Mouse (Mus musculus) granulocyte monocyte progenitor cell, adult 5-6 weeks (primary cell): Measurements from ENCODE around the gene Rdx. TPM values are rescaled to one million over a fixed set of nuclear protein-coding genes. Genes with fewer than 3 reads are reported as not detected.
"Not testable (repeated sequence)": the region's sequence is repeated elsewhere in the genome, so short reads cannot be mapped to it uniquely, and the experiment has no call there.

Source experiments
- ATAC-seq: replicated peaks from 2 replicates; pipeline ENCODE4 v1.8.0; 2016; ENCODE audit warnings: mild to moderate bottlenecking, moderate TSS enrichment, inconsistent platforms; ENCODE audit not compliant: poor library complexity, severe bottlenecking
- total RNA-seq, 2 experiments: library from RNA; stranded (forward) in 1 of 2; stranded (reverse) in 1 of 2; fragments of 200-712, 200-1000 nt in 1 of 2; fragments of >200 nt in 1 of 2; fragmentation: Nextera tagmentation in 1 of 2; gene quantifications; 2 replicates each; pipeline ENCODE4 v1.2.3; 2014 to 2017

Rdx gene
- total RNA-seq, 2 experiments from 2014 or later: 76.5 to 178 TPM

- ATAC-seq: no peak
These were observed 3.4 kb downstream of the Rdx start for GRCm38 (mm10) chr9:52050361-52050760.

GRCm38 (mm10) chr9:52052221-52052620 lies 5.2 kb downstream of the Rdx start:
- ATAC-seq: no peak

- ATAC-seq: no peak
These were observed 8.3 kb downstream of the Rdx start for GRCm38 (mm10) chr9:52055313-52055712.

GRCm38 (mm10) chr9:52059788-52060187 lies 12.8 kb downstream of the Rdx start:
- ATAC-seq: no peak

GRCm38 (mm10) chr9:52070052-52070451 lies 23.1 kb downstream of the Rdx start:
- ATAC-seq: no peak

DNA sequence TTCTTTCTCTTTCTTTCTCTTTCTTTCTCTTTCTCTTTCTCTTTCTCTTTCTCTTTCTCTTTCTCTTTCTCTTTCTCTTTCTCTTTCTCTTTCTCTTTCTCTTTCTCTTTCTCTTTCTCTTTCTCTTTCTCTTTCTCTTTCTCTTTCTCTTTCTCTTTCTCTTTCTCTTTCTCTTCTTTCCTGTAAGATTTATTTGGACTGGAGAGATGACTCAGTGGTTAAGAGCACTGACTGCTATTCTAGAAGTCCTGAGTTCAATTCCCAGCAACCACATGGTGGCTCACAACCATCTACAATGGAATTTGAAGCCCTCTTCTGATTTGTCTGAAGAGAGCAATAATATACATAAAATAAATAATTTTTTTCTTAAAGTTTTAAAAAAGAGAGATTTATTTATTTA lies 24.4 kb downstream of the Rdx start:
- not testable (repeated sequence) for ATAC-seq

GRCm38 (mm10) chr9:52072202-52072601 lies 25.2 kb downstream of the Rdx start:
- no peak for ATAC-seq

- no peak for ATAC-seq
These were observed 29.1 kb downstream of the Rdx start for GRCm38 (mm10) chr9:52076089-52076488.

GRCm38 (mm10) chr9:52077692-52078091 lies 30.7 kb downstream of the Rdx start:
- no peak for ATAC-seq

DNA sequence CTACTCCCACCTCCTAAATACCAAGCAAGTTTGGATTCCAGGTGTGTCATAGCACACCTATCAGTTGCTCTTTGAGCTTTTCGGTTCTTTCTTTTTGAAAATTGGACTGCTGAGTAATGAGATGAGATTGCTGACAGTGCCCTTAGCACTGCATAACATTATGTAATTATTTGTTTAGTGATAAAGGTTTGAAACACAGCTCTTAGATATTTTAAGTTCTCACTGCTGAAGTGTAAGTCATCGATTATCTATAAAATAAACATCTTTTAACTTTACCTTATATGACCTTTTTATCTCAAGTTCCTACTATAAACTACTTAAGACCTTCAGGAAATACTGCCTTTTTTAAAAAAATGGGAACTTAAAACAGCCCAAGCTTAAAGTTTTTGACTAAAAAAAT lies 35.0 kb downstream of the Rdx start:
- no peak for ATAC-seq

DNA sequence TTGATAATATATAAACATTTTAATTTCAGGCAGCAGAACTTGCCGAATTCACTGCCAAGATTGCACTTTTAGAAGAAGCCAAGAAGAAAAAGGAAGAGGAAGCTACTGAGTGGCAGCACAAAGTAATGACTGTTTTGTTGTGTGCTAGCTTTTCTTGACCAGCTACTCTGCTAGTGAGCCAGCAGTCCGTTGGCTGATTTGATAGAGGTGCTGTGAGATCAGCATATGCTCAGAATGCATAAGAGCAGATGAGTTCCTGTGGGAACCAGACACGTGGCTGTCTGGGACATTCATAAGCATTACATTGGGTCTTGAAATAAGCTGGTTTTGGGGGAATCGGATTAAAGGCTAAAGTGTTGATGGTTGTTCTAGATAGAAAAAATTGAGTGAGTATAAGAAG lies 35.4 kb downstream of the Rdx start:
- no peak for ATAC-seq

- peak; percentile 43 for ATAC-seq
These were observed 44.8 kb downstream of the Rdx start for GRCm38 (mm10) chr9:52091752-52092151.

DNA sequence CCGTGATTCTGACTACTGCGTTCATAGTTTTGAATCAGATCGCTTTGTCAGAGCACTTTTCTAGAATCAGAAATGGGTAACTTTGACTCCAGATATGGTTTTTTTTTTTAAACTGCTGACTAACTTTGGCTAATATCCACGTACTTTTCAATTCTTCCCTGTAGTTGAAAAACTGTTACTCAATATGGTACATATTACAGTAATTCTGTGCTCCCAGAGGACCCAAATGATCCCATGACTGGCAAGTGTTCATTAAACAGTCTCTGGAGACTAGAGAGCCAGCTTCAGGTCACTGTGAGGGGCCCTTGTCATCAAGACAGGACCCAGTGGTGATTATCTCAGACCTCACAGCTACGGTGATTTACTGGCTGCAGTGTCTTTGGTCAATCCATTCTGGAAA lies 45.3 kb downstream of the Rdx start:
- ATAC-seq: no peak

DNA sequence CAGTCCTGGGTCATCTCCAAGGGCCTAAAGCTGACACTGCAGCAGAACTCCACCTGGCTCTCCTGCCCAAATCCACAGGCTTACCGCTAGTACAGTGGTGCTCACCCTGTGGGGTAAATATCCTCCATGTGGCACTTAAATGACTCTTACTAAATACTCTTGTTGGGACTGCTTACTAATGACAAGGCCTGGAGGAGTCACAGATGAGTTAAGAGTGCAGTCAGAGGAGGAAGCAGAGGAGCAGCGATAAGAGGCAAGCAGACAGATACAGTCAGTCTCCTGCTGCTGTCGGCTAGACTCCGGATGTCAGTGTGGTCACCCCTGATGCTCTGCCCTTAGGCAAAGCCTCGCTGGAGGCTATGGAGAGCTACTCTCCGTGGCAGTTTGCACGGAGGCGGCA lies 46.1 kb downstream of the Rdx start:
- ATAC-seq: peak; percentile 10

DNA sequence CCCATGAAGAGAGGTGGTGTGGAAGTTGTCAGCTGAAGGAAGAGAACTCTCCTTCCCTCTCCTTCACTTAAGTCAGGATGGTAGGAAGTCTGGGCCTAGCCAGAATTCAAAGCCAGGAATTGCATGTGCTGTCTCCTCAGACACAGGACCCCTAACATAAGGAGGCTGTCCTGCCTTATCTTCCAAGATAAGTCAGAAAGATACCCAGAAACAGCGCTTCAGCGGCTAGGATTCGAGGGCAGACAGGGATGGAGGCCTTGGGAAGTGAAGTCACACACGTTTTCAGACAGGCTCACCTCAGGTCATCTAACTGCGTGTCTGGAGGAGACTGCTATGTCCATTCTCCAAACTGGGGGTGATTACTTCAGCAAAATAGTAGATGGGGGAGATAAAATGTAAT lies 47.0 kb downstream of the Rdx start:
- no peak for ATAC-seq

DNA sequence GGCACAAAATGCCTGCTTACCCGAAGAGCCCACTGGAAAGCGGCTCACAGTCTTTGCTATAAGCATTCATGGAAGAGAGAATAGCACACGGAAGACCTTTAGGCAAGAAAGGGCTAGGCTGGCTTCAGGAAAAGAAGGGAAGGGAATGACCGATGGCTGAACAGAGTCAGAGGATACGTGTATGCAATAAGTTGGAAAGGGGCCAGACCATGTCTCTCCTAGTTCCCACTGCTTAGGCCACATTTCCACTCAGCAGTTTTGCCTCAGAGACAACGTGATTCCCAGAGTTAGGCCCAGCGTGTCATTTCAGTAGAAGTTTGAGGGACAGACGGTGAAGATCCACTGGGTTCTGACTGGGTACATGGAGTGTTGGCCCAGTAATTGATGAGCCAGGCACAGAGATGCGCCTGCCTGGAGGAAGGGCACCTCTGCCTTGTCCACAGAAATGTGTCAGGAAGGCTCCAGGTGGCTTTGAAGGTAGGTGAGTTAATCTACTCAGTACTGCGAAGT lies 47.6 kb downstream of the Rdx start:
- no peak for ATAC-seq

GRCm38 (mm10) chr9:52095666-52096065 lies 48.7 kb downstream of the Rdx start:
- ATAC-seq: 0 out of 2 replicates have a peak, but pooled peaks have one; percentile 28

- ATAC-seq: no peak
These were observed 50.4 kb downstream of the Rdx start for GRCm38 (mm10) chr9:52097386-52097785.

DNA sequence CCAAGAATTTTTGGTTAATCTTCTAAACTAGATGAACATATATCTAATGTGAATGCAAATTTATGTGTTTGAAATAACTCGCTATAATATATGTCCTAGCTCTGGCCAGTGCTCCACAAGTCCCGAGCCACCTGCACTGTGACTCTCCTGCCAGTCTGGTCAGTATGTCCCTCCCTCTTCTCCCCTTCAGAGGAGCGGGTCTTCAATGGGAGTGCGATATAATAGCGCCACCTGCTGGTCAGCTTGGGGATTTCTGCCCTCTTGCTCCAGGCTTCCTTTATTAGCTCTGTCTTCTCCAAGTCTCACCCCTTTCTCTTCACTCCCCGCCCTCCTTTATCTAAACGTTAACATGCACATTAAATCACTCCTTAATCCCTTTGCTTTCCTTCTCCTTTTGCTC lies 51.6 kb downstream of the Rdx start:
- ATAC-seq: peak; percentile 88

DNA sequence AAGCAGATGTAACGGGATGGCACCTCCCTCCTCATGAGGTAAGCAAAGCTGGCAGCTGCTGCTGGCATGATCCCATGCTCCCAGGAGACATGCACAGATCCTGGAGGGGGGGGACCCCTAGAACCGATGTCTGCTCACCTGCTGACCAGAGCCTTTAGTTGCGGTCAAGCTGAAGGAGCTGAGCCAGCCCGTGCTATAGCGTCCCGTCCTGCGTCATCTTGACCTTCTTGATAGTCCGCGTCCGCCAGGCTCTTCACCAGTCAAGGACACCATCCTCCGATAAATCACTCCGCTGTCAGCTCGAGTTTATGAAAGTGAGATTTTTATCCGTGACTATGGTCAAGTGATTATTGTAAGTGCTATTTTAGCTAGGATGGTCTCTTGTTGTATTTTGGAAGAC lies 53.5 kb downstream of the Rdx start:
- ATAC-seq: no peak

DNA sequence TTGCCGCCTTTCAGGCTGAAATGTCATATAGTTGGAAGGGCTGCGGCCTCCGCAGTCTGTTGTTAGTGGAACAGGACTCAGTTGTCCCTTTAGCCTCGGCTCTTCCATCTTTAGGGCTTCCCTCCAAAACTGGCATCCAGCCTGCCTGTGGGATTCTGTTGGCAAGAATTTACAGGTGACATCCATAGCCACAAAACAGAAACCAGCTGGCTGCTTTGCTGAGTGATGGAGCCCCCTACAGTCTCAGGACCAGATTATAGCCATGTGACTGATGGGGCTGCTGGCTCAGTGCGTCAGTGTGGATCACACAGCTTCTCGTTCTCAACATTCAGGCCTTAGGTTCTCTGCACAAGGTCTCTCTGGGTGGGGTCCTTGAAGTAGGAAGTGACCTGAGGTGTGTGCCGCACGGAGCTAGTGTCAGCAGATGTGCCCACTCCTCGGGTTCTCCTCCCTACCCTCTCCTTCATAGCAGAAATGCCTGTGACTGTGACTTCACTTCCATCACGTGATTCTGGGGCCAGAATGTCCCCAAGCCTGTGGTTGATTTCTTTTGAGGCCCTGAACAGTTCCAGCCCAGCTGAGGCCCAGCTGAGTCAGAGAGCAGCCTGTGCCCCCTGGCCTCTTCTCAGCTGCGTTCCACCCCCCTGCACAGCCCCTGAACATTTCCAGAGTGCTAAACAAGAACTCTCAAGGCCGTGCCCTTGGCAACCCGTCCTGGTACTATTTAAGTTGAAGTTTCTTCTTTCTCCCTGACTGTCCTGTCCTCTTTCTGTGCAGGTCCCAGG lies 55.3 kb downstream of the Rdx start:
- 0 out of 2 replicates have a peak, but pooled peaks have one; percentile 21 for ATAC-seq
